Mouse (Mus musculus): ENCODE measurements around the gene Adcy2.

- TF ChIP-seq JUND (IDR thresholded peaks at IDR 0.05; ENCODE audit: low read depth, low read length), result no peak
- TF ChIP-seq CHD1 (IDR thresholded peaks at IDR 0.05; ENCODE audit: low read depth, low read length), result no peak
- no peak for TF ChIP-seq CTCF (IDR thresholded peaks at IDR 0.05 in 2 of 3, conservative IDR thresholded peaks at IDR 0.05 in 1 of 3; ENCODE audit: control insufficient read depth in 1 of 3, insufficient read depth in 1 of 3, low read depth in 2 of 3, low read length in 3 of 3, poor library complexity in 1 of 3, severe bottlenecking in 1 of 3)
- TF ChIP-seq POLR2A (IDR thresholded peaks at IDR 0.05; ENCODE audit: control insufficient read depth in 1 of 2, insufficient read depth in 1 of 2, low read depth in 1 of 2, low read length in 2 of 2, poor library complexity in 1 of 2), result no peak
- TF ChIP-seq USF1 (IDR thresholded peaks at IDR 0.05; ENCODE audit: low read depth, low read length), result no peak
These were observed 172.9 kb downstream of the Adcy2 start for GRCm38 (mm10) chr13:68826461-68826860.

Data from MEL (cell line).